Mouse (Mus musculus) thymus, postnatal 10 days (tissue): ENCODE data around the gene Ids.
"Not testable (repeated sequence)": the region's sequence is repeated elsewhere in the genome, so short reads cannot be mapped to it uniquely, and the experiment has no call there.

Experiments used
- DNase-seq, 2 experiments: peaks; one replicate each; pipeline ENCODE4 v3.0.0; 2021; ENCODE audit warnings: low spot score in 2 of 2

Gene Ids

GRCm38 (mm10) chrX:70364661-70365613, at the start of gene Ids:
Gene Ids (minus strand): TSS chrX:70365084.
- peak; percentile 75 to 77 for DNase-seq

- DNase-seq = not testable (repeated sequence)
Measured at GRCm38 (mm10) chrX:70392636-70393035, 27.8 kb upstream of the Ids start.

- peak in 1 of 2 experiments; percentile 24 for DNase-seq
Measured at GRCm38 (mm10) chrX:70385962-70386351, 21.1 kb upstream of the Ids start.

- DNase-seq = peak; percentile 39 to 51
Measured at GRCm38 (mm10) chrX:70385276-70385961, 20.5 kb upstream of the Ids start, which contains the start of gene 1110012L19Rik. Gene 1110012L19Rik (plus strand): TSS chrX:70385877.

GRCm38 (mm10) chrX:70384917-70385275, 20.0 kb upstream of the Ids start:
- DNase-seq = no peak

- DNase-seq = not testable (repeated sequence)
Measured at GRCm38 (mm10) chrX:70374469-70375110, 9.7 kb upstream of the Ids start.

- DNase-seq = not testable (repeated sequence)
Measured at GRCm38 (mm10) chrX:70369758-70370157, 4.9 kb upstream of the Ids start.

- no peak for DNase-seq
Measured at GRCm38 (mm10) chrX:70364202-70364601, 682 bp downstream of the Ids start.

GRCm38 (mm10) chrX:70363446-70363845, 1.4 kb downstream of the Ids start:
- DNase-seq = no peak

- no peak for DNase-seq
Measured at GRCm38 (mm10) chrX:70362985-70363384, 1.9 kb downstream of the Ids start.

GRCm38 (mm10) chrX:70330202-70330843, 34.6 kb downstream of the Ids start:
- peak in 1 of 2 experiments; percentile 4 for DNase-seq

- DNase-seq = no peak
Measured at GRCm38 (mm10) chrX:70328530-70329143, 36.2 kb downstream of the Ids start.

- no peak for DNase-seq
Measured at GRCm38 (mm10) chrX:70327656-70328055, 37.2 kb downstream of the Ids start.

- no peak for DNase-seq
Measured at GRCm38 (mm10) chrX:70319254-70319653, 45.6 kb downstream of the Ids start.

- DNase-seq = no peak
Measured at GRCm38 (mm10) chrX:70314949-70315641, 49.8 kb downstream of the Ids start.
